Mouse (Mus musculus): ENCODE data around the gene Tbx20.

DNA sequence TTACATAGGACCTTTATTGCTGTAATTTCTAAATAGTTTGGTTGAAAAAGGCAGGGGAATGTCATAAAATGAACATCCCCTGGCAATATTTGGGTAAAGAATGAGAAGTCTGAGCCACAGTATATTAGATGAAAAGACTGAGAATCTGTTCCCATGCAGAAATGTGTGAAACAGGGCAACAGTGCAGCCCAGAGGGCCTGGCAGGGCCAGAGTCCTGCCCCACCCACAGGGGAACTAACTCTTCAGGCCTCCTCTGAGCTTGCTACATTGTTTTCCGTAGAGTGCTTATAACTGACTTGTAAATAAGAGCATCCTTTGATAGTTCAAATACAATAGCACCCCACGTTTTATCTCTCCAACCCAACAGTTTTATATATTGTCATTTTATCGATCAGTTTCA is 7.0 kb downstream of the Tbx20 start:
- TF ChIP-seq EP300 (IDR thresholded peaks at IDR 0.05; ENCODE audit: low read depth) (no peak), CTCF (IDR thresholded peaks at IDR 0.05; ENCODE audit: low read depth) (no peak)

Measured in liver, postnatal 0 days (tissue).